Mouse (Mus musculus): ENCODE results near the gene C1qa.

- no peak for TF ChIP-seq CTCF (conservative IDR thresholded peaks at IDR 0.05; ENCODE audit: low read length)
- no peak for TF ChIP-seq POU5F1 (IDR thresholded peaks at IDR 0.05; ENCODE audit: borderline replicate concordance, low read length)
- no peak for TF ChIP-seq NANOG (IDR thresholded peaks at IDR 0.05; ENCODE audit: borderline replicate concordance, low read length)
Measured at GRCm38 (mm10) chr4:136887714-136888113, 10.9 kb downstream of the C1qa start.

Data from E14TG2a.4 (cell line).